Mouse (Mus musculus) embryonic facial prominence, embryonic 11.5 days (tissue): Measurements from ENCODE around the gene Nrf1. TPM values are rescaled to one million over a fixed set of nuclear protein-coding genes. Genes with fewer than 3 reads are reported as not detected.

ENCODE experiments used
- ATAC-seq: fragments of 200-750 bp; cut with Nextera tagmentation; replicated peaks from 2 replicates; pipeline ENCODE4 v1.8.0; 2017; ENCODE audit warnings: low read depth; ENCODE audit not compliant: insufficient number of reproducible peaks, low FRiP score, low TSS enrichment
- DNase-seq: peaks from one replicate; pipeline ENCODE4 v3.0.0-alpha.2; 2015; ENCODE audit warnings: low spot score
- H3K27ac ChIP-seq: fragments of 300-500 bp; sonication (generic); replicated peaks from 2 replicates; pipeline ENCODE4 v1.5.1; 2014; ENCODE audit warnings: mild to moderate bottlenecking, low read depth, low read length, control low read depth
- H3K27me3 ChIP-seq: fragments of 300-500 bp; sonication (generic); 2 replicates; pipeline ENCODE4 v1.6.1; 2014; ENCODE audit warnings: mild to moderate bottlenecking, low read length, moderate library complexity, mixed read lengths; ENCODE audit not compliant: control insufficient read depth, insufficient read depth
- H3K36me3 ChIP-seq: fragments of 300-500 bp; sonication (generic); replicated peaks from 2 replicates; pipeline ENCODE4 v1.6.1; 2014; ENCODE audit warnings: low read depth, mild to moderate bottlenecking, low read length, moderate library complexity, mixed read lengths; ENCODE audit not compliant: control insufficient read depth, insufficient read depth
- H3K4me1 ChIP-seq: fragments of 300-500 bp; sonication (generic); 2 replicates; pipeline ENCODE4 v1.6.1; 2014; ENCODE audit warnings: low read length, mixed read lengths; ENCODE audit not compliant: control insufficient read depth, insufficient read depth
- H3K4me2 ChIP-seq: fragments of 300-500 bp; sonication (generic); 2 replicates; pipeline ENCODE4 v1.6.1; 2014; ENCODE audit warnings: low read depth, mild to moderate bottlenecking, control low read depth, low read length, moderate library complexity
- H3K4me3 ChIP-seq: fragments of 300-500 bp; sonication (generic); 2 replicates; pipeline ENCODE4 v1.5.1; 2014; ENCODE audit warnings: low read depth, low read length, control low read depth
- H3K9ac ChIP-seq: fragments of 300-500 bp; sonication (generic); replicated peaks from 2 replicates; pipeline ENCODE4 v1.6.1; 2014; ENCODE audit warnings: mild to moderate bottlenecking, control low read depth, low read length
- H3K9me3 ChIP-seq: fragments of 300-500 bp; sonication (generic); replicated peaks from 2 replicates; pipeline ENCODE4 v1.6.1; 2016; ENCODE audit warnings: mild to moderate bottlenecking, low read length, inconsistent platforms, mixed read lengths; ENCODE audit not compliant: control insufficient read depth
- WGBS: fragments of 180-500 bp; shearing (Covaris S2); extraction: QIAGEN DNeasy Blood & Tissue Kit; methylation state at CpG from one replicate; pipeline ENCODE4 v1.1.7; 2014; 5-methylcytosine and 5-hydroxymethylcytosine counted together
- polyA plus RNA-seq: library from polyadenylated mRNA; unstranded; fragments of >200 nt; fragmentation: Nextera tagmentation; extraction: Ambion mirVana; gene quantifications from 2 replicates; pipeline ENCODE4 v1.2.1, GENCODE M21; 2014

Gene Nrf1
- polyA plus RNA-seq, 1 experiment from 2014 or later: 80.1 TPM

DNA sequence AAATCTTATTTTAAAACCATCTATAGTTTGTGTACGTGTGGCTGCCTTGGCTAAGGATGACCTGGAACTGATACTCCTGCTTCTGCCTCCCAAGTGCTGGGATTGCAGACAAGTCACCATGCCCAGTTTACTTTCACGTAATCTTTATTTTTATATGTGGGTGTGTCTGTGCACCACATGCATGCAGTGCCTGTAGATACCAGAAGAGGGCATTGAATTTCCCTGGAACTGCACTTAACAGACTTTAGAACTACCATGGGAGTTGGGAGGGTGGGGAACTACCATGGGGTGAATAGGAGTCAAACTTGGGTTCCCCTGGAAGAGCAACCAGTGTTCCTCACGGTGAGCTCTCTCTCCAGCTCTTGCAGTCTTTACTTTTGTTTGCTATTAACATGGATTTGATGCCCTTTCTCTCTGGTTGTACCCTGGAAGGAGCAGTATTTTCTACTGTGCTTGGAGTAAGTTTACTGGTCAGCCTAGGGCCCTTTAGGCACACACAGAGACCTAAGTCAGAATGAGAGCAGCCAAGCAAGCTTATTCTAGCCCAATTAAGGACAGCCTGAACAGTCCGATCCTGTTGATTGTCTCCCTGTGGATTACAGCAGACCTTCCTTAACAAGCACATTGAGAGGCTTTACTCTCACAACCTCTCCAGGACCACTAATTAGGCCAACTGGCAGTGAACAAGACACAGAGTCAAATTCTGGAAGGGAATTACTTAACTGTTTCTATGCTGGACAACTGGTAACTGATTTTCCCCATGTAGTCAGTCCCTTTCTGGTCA, 64.8 kb downstream of the Nrf1 start:
- Histone ChIP-seq H3K36me3 (peaks cover 8% of the 10 kb centered on the region), H3K4me2 (no peak overlapping the region), H3K4me1 (no peaks in the 10 kb centered on the region), H3K9ac (no peak overlapping the region), H3K27ac (no peak overlapping the region), H3K27me3 (no peaks in the 10 kb centered on the region), H3K4me3 (no peak overlapping the region), H3K9me3 (no peaks in the 10 kb centered on the region)
- 82% methylated on average over 4 of the region's 4 CpGs for WGBS
- DNase-seq (no peak), ATAC-seq (no peak)

- ATAC-seq: no peak
- no peak overlapping the region for H3K27ac ChIP-seq
- H3K36me3 ChIP-seq: peaks cover 8% of the 10 kb centered on the region
- no peaks in the 10 kb centered on the region for H3K27me3 ChIP-seq
- 86% methylated on average over 2 of the region's 2 CpGs for WGBS
- no peak overlapping the region for H3K9ac ChIP-seq
- H3K9me3 ChIP-seq: no peaks in the 10 kb centered on the region
- no peak for DNase-seq
- no peak overlapping the region for H3K4me3 ChIP-seq
- H3K4me1 ChIP-seq: no peaks in the 10 kb centered on the region
- no peak overlapping the region for H3K4me2 ChIP-seq
These were observed 66.3 kb downstream of the Nrf1 start for GRCm38 (mm10) chr6:30114101-30114500.

DNA sequence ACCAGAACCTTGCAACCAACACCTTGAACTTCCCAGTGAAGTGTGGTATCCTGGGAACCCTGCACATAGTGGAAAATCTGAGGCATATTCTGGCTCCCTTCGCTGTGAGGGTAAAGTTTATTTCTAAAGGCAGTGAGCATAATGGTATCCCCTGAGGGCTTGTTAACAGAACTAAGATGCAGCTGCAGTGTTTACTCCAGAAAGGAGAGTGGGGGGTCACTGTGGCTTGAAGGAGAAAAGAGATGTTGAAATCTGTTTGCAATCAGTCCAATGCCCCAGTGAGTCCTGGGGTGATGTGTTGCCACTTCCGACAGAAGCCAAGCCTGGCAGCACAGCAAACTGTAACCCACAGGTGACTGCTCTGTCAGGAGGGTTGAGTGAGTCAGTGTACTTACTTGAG, 73.4 kb downstream of the Nrf1 start:
- H3K4me1 ChIP-seq: no peaks in the 10 kb centered on the region
- H3K4me2 ChIP-seq: no peak overlapping the region
- 78% methylated on average over 2 of the region's 2 CpGs for WGBS
- H3K9ac ChIP-seq: no peak overlapping the region; the same call in 1 of the 2 replicates
- DNase-seq (no peak), ATAC-seq (no peak)
- H3K27ac ChIP-seq: no peak overlapping the region
- H3K4me3 ChIP-seq: no peak overlapping the region
- H3K9me3 ChIP-seq: no peaks in the 10 kb centered on the region
- no peaks in the 10 kb centered on the region for H3K27me3 ChIP-seq
- H3K36me3 ChIP-seq: peaks cover 4% of the 10 kb centered on the region

DNA sequence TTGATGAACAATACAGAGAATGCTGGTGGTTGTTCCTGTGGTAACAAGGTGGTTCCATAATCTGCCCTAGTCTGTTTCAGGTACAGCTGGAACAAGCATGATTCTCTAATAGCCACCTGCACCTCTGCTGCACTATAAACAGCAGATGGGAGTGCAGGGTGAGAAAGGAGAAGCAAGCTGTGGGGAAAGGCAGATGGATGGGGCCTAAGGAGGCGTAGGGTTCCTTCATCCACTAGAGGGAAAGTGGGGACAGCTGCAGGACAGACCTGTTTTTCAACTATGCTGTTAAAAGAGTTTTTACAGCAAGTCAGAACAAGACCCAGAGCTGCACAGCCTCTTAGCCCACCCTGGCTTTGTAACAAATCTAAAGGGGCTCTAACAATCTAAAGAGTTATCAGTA, 73.8 kb downstream of the Nrf1 start:
- ATAC-seq: no peak

DNA sequence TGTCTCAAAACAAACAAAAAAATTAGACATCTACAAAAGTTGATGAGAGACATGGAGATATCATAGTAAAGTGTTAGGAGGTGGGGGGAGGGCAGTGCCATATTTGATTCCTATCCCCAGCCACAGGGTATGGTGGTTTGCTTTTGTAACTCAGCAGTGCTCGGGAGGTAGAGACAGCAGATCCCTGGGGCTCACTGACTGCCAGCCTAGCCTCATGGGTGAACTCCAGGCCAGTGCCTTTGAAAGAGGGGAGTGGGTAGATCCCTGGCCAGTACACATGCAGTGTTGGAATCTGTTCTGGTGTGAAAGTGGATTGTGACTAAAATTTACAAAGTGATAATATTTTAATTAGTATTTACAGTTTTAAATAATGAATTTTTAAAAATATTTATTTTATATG, 75.6 kb downstream of the Nrf1 start:
- no peak overlapping the region for H3K9ac ChIP-seq
- H3K4me2 ChIP-seq: no peak overlapping the region
- DNase-seq: no peak
- H3K36me3 ChIP-seq: peaks cover 2% of the 10 kb centered on the region
- 75% methylated on average over 1 of the region's 1 CpGs for WGBS
- no peaks in the 10 kb centered on the region for H3K9me3 ChIP-seq
- no peak overlapping the region for H3K27ac ChIP-seq
- H3K4me1 ChIP-seq: no peaks in the 10 kb centered on the region
- H3K4me3 ChIP-seq: no peak overlapping the region
- no peaks in the 10 kb centered on the region for H3K27me3 ChIP-seq
- ATAC-seq: no peak

More for the DNA sequence above, 73.8 kb downstream of the Nrf1 start:
- Histone ChIP-seq H3K36me3 (peaks cover 4% of the 10 kb centered on the region), H3K4me2 (no peak overlapping the region), H3K27ac (no peak overlapping the region), H3K9ac (no peak overlapping the region), H3K4me3 (no peak overlapping the region), H3K4me1 (no peaks in the 10 kb centered on the region), H3K9me3 (no peaks in the 10 kb centered on the region), H3K27me3 (no peaks in the 10 kb centered on the region)
- peak; percentile 45 for DNase-seq
- 82% methylated on average over 1 of the region's 1 CpGs for WGBS

DNA sequence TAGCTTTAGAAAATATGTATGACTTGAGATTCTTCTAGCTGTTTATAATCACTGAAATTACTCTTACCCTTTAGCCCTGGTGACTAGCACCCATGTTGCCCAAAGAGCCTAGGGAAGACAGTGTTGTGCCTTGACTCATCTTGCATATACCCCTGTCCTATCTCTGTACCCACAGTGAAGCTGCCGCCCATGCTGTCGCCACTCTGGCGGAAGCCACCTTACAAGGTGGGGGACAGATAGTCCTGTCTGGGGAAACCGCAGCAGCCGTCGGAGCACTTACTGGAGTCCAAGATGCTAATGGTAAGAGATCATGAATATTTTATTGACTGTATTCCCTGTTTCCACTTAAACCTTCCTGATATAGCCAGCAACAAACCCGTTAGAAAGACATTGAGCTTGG, 78.3 kb downstream of the Nrf1 start:
- Histone ChIP-seq H3K4me3 (no peak overlapping the region), H3K36me3 (no peaks in the 10 kb centered on the region; the same call in none of the 2 replicates), H3K27ac (no peak overlapping the region), H3K9me3 (no peaks in the 10 kb centered on the region), H3K9ac (no peak overlapping the region), H3K4me2 (no peak overlapping the region), H3K27me3 (no peaks in the 10 kb centered on the region), H3K4me1 (no peaks in the 10 kb centered on the region)
- DNase-seq: no peak
- ATAC-seq: no peak
- 94% methylated on average over 7 of the region's 7 CpGs for WGBS

DNA sequence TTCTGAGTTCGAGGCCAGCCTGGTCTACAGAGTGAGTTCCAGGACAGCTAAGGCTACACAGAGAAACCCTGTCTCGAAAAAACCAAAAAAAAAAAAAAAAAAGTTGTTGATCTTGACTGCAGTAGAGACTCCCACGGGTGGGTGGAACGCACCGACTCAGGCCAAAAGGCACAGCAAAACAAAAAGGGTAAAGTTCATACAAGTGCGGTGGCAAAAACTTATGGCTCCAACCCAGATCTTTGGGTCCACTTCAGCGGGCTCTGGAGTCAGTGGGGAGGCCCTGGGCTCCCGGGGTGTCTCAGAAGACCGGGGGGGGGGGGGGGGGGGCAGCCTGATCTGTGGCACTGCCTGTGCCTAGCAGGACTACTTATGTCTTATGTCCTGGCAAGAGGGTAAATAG, 79.0 kb downstream of the Nrf1 start:
- Histone ChIP-seq H3K9ac (no peak overlapping the region), H3K4me2 (no peak overlapping the region), H3K9me3 (no peaks in the 10 kb centered on the region), H3K36me3 (no peaks in the 10 kb centered on the region; the same call in 1 of the 2 replicates), H3K27ac (no peak overlapping the region), H3K4me1 (no peaks in the 10 kb centered on the region), H3K4me3 (no peak overlapping the region), H3K27me3 (no peaks in the 10 kb centered on the region)
- no peak for ATAC-seq
- no peak for DNase-seq
- 97% methylated on average over 9 of the region's 9 CpGs for WGBS

GRCm38 (mm10) chr6:30132399-30132798, 84.6 kb downstream of the Nrf1 start:
- Histone ChIP-seq H3K4me1 (no peaks in the 10 kb centered on the region), H3K9me3 (no peaks in the 10 kb centered on the region), H3K4me3 (no peak overlapping the region), H3K27ac (no peak overlapping the region), H3K36me3 (no peaks in the 10 kb centered on the region), H3K4me2 (no peak overlapping the region), H3K9ac (no peak overlapping the region), H3K27me3 (no peaks in the 10 kb centered on the region)
- DNase-seq (no peak), ATAC-seq (no peak)
- 90% methylated on average over 3 of the region's 3 CpGs for WGBS
